Mouse (Mus musculus): ENCODE results near the gene Ado. TPM values are rescaled to one million over a fixed set of nuclear protein-coding genes. Genes with fewer than 3 reads are reported as not detected.

Ado gene
- polyA plus RNA-seq, 1 experiment from 2014 or later = 54.6 TPM

Other genes with a start within 250 kb of the Ado start
- 0.26 and 0.33 TPM in 2 replicates for gene Egr2, start 13.5 kb downstream of the Ado start, polyA plus RNA-seq (2015; fragmentation: Nextera tagmentation; extraction: Ambion mirVana)

Measured in intestine, embryonic 15.5 days (tissue).